ENCODE assay signal across 18 mouse cellular contexts in the genomic region with DNA sequence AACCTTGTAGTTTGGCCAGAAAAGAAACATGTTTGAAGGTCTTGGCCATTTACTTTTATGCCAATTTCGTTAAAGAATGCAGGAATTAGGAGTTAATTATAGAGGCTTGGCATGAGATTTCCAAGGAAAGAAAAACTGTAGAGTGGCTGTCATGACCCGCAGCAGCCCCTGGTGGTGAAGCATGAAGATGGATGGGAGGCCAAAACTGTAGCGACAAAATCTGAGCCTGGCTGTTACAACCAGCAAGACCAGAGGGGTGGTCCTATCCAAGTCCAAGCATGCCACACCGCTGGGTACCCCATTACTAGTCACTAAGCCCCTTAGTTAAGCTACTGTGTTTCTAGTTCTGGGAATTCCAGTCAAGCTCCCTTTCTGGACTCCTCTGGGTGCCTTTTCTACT. TPM values are rescaled to one million over a fixed set of nuclear protein-coding genes. Genes with fewer than 3 reads are reported as not detected.
DNase-seq lines count a peak whose midpoint lies in the region; ATAC-seq and TF ChIP-seq lines count a peak whose summit lies in the region.
"Had no signal": no experiment of that assay in that cellular context is flagged by ENCODE, and none has a peak within 500 bp of the region (broad histone marks: within the 10 kb centered on the region; RNA-seq: fewer than 3 reads in every experiment).

No protein-coding gene starts in this region.

- TF ChIP-seq RAD21 in MEL (IDR thresholded peaks at IDR 0.05; ENCODE audit: low read depth, low read length), result peak; percentile 19

- no peak for TF ChIP-seq POLR2A in MEL (IDR thresholded peaks at IDR 0.05; ENCODE audit: control insufficient read depth in 1 of 2, insufficient read depth in 1 of 2, low read depth in 1 of 2, low read length in 2 of 2, poor library complexity in 1 of 2)

- no peak overlapping the region for H3K27ac ChIP-seq in intestine, postnatal 0 days (ENCODE audit: low read depth, low read length)
- H3K27ac ChIP-seq in intestine, embryonic 15.5 days, result no peak overlapping the region
- no peak overlapping the region for H3K27ac ChIP-seq in lung, postnatal 0 days (ENCODE audit: low read length)
- H3K27ac ChIP-seq in MEL (ENCODE audit: control insufficient read depth, low read depth, low read length), result no peak overlapping the region
- no peak overlapping the region for H3K27ac ChIP-seq in stomach, postnatal 0 days (replicated peaks)
- H3K27ac ChIP-seq: embryonic facial prominence, embryonic 10.5 days; heart, embryonic 15.5 days; limb, embryonic 12.5 days; neural tube, embryonic 12.5 days had no signal

- peak; percentile 42 for TF ChIP-seq CTCF in intestine, postnatal 0 days (IDR thresholded peaks at IDR 0.05; ENCODE audit: low read depth)
- peak; percentile 41 for TF ChIP-seq CTCF in lung, postnatal 0 days (IDR thresholded peaks at IDR 0.05)
- TF ChIP-seq CTCF in MEL (IDR thresholded peaks at IDR 0.05 in 2 of 3, conservative IDR thresholded peaks at IDR 0.05 in 1 of 3; ENCODE audit: control insufficient read depth in 1 of 3, insufficient read depth in 1 of 3, low read depth in 2 of 3, low read length in 3 of 3, poor library complexity in 1 of 3, severe bottlenecking in 1 of 3), result peak; percentile 7 to 46 (median 42); a peak in 4 of 6 replicates
- peak; percentile 48 for TF ChIP-seq CTCF in stomach, postnatal 0 days (IDR thresholded peaks at IDR 0.05; ENCODE audit: low read depth)

- H3K9ac ChIP-seq in intestine, postnatal 0 days (ENCODE audit: low read depth, low read length), result no peak overlapping the region
- H3K9ac ChIP-seq in intestine, embryonic 15.5 days, result no peak overlapping the region
- H3K9ac ChIP-seq in lung, postnatal 0 days (replicated peaks; ENCODE audit: low read depth), result no peak overlapping the region
- H3K9ac ChIP-seq in MEL (ENCODE audit: control insufficient read depth, low read depth, low read length, poor library complexity, severe bottlenecking), result no peak overlapping the region
- no peak overlapping the region for H3K9ac ChIP-seq in stomach, postnatal 0 days (ENCODE audit: low read length)
- H3K9ac ChIP-seq: heart, embryonic 15.5 days; limb, embryonic 12.5 days; neural tube, embryonic 12.5 days had no signal

- no peaks in the 10 kb centered on the region for H3K9me3 ChIP-seq in intestine, postnatal 0 days (ENCODE audit: control insufficient read depth)
- no peaks in the 10 kb centered on the region for H3K9me3 ChIP-seq in intestine, embryonic 15.5 days
- H3K9me3 ChIP-seq in lung, postnatal 0 days (ENCODE audit: low read length), result no peaks in the 10 kb centered on the region
- no peaks in the 10 kb centered on the region for H3K9me3 ChIP-seq in MEL (replicated peaks; ENCODE audit: insufficient read depth, low read length)
- no peaks in the 10 kb centered on the region for H3K9me3 ChIP-seq in stomach, postnatal 0 days (ENCODE audit: control insufficient read depth, low read length)
- H3K9me3 ChIP-seq: embryonic facial prominence, embryonic 10.5 days; heart, embryonic 15.5 days; limb, embryonic 12.5 days; neural tube, embryonic 12.5 days had no signal

- H3K4me3 ChIP-seq in intestine, postnatal 0 days (ENCODE audit: low read depth, low read length), result no peak overlapping the region
- no peak overlapping the region for H3K4me3 ChIP-seq in intestine, embryonic 15.5 days (replicated peaks)
- H3K4me3 ChIP-seq in lung, postnatal 0 days (ENCODE audit: low read depth, low read length), result no peak overlapping the region
- H3K4me3 ChIP-seq in MEL (ENCODE audit: control insufficient read depth in 1 of 2, insufficient read depth in 1 of 2, low read depth in 2 of 2, low read length in 2 of 2), result no peak overlapping the region
- no peak overlapping the region for H3K4me3 ChIP-seq in stomach, postnatal 0 days (ENCODE audit: low read depth, low read length)
- H3K4me3 ChIP-seq: embryonic facial prominence, embryonic 10.5 days; heart, embryonic 15.5 days; limb, embryonic 12.5 days; neural tube, embryonic 12.5 days had no signal

- DNase-seq in lung, postnatal 0 days (ENCODE audit: low spot score), result no peak
- DNase-seq in lung, postnatal 36 days, result no peak
- DNase-seq in MEL (ENCODE audit: low read depth, low spot score), result no peak
- peak; percentile 18 for DNase-seq in stomach, postnatal 0 days (ENCODE audit: low spot score)
- DNase-seq: adrenal gland, postnatal 36 days; cerebellum, adult 18-20 months; cerebellum, postnatal 25 days; gastrocnemius, postnatal 10 days; heart, adult 18-20 months; lung, postnatal 4 days had no signal

- peaks cover 27% of the 10 kb centered on the region for H3K36me3 ChIP-seq in intestine, postnatal 0 days (ENCODE audit: control insufficient read depth, insufficient read depth)
- peaks cover 7% of the 10 kb centered on the region for H3K36me3 ChIP-seq in intestine, embryonic 15.5 days
- H3K36me3 ChIP-seq in lung, postnatal 0 days (ENCODE audit: insufficient read depth, low read length), result peaks cover 15% of the 10 kb centered on the region
- H3K36me3 ChIP-seq in MEL (ENCODE audit: control insufficient read depth in 1 of 2, insufficient read depth in 2 of 2, low read length in 2 of 2), result peaks cover 12 to 14% of the 10 kb centered on the region in 2 experiments
- H3K36me3 ChIP-seq in stomach, postnatal 0 days (ENCODE audit: control insufficient read depth, insufficient read depth, low read length), result peaks cover 9% of the 10 kb centered on the region; the same call in 1 of the 2 replicates

- no peaks in the 10 kb centered on the region for H3K4me1 ChIP-seq in intestine, postnatal 0 days (replicated peaks; ENCODE audit: control insufficient read depth, insufficient read depth, low read length)
- no peaks in the 10 kb centered on the region for H3K4me1 ChIP-seq in intestine, embryonic 15.5 days (replicated peaks)
- no peaks in the 10 kb centered on the region for H3K4me1 ChIP-seq in lung, postnatal 0 days (ENCODE audit: insufficient read depth, low read depth, low read length)
- H3K4me1 ChIP-seq in MEL (ENCODE audit: control insufficient read depth in 1 of 2, insufficient read depth in 2 of 2, low read length in 2 of 2), result peaks cover 7 to 9% of the 10 kb centered on the region in 2 experiments
- no peaks in the 10 kb centered on the region for H3K4me1 ChIP-seq in stomach, postnatal 0 days (replicated peaks; ENCODE audit: control insufficient read depth, insufficient read depth)
- H3K4me1 ChIP-seq: embryonic facial prominence, embryonic 10.5 days; heart, embryonic 15.5 days; limb, embryonic 12.5 days; neural tube, embryonic 12.5 days had no signal

- H3K4me2 ChIP-seq in intestine, postnatal 0 days (replicated peaks; ENCODE audit: low read depth), result no peak overlapping the region
- H3K4me2 ChIP-seq in intestine, embryonic 15.5 days (replicated peaks), result no peak overlapping the region
- H3K4me2 ChIP-seq in lung, postnatal 0 days (replicated peaks; ENCODE audit: low read depth, low read length), result no peak overlapping the region
- H3K4me2 ChIP-seq in stomach, postnatal 0 days (replicated peaks; ENCODE audit: low read depth), result no peak overlapping the region
- H3K4me2 ChIP-seq: heart, embryonic 15.5 days; limb, embryonic 12.5 days; midbrain, embryonic 11.5 days; neural tube, embryonic 12.5 days had no signal

- TF ChIP-seq EP300 in lung, postnatal 0 days (IDR thresholded peaks at IDR 0.05), result no peak
- no peak for TF ChIP-seq EP300 in MEL (IDR thresholded peaks at IDR 0.05; ENCODE audit: low read depth in 1 of 2, low read length in 2 of 2)
- TF ChIP-seq EP300 in stomach, postnatal 0 days (optimal IDR thresholded peaks at IDR 0.05), result no peak

- no peak for ATAC-seq in intestine, postnatal 0 days
- ATAC-seq in intestine, embryonic 15.5 days, result no peak
- ATAC-seq in lung, postnatal 0 days, result no peak
- no peak for ATAC-seq in stomach, postnatal 0 days (ENCODE audit: low FRiP score, low TSS enrichment)
- no peak for ATAC-seq in frontal cortex, adult (ENCODE audit: low TSS enrichment)

- no peaks in the 10 kb centered on the region for H3K79me2 ChIP-seq in MEL (ENCODE audit: control insufficient read depth, insufficient read depth, low read length, poor library complexity)

- H3K27me3 ChIP-seq in intestine, postnatal 0 days (replicated peaks; ENCODE audit: control insufficient read depth, insufficient read depth, low read length), result no peaks in the 10 kb centered on the region
- no peaks in the 10 kb centered on the region for H3K27me3 ChIP-seq in intestine, embryonic 15.5 days (replicated peaks)
- no peaks in the 10 kb centered on the region for H3K27me3 ChIP-seq in lung, postnatal 0 days (replicated peaks; ENCODE audit: insufficient read depth, low read length)
- H3K27me3 ChIP-seq in MEL (ENCODE audit: control insufficient read depth in 1 of 2, insufficient read depth in 2 of 2, low read length in 2 of 2), result no peaks in the 10 kb centered on the region
- no peaks in the 10 kb centered on the region for H3K27me3 ChIP-seq in stomach, postnatal 0 days (ENCODE audit: control insufficient read depth, insufficient read depth, low read length)
- H3K27me3 ChIP-seq: heart, embryonic 15.5 days; limb, embryonic 12.5 days; neural tube, embryonic 12.5 days had no signal

- 49% methylated on average over 4 of the region's 4 CpGs for WGBS in intestine, postnatal 0 days
- WGBS in intestine, embryonic 15.5 days, result 50% methylated on average over 4 of the region's 4 CpGs
- WGBS in lung, postnatal 0 days, result 37% methylated on average over 4 of the region's 4 CpGs
- 35% methylated on average over 4 of the region's 4 CpGs for WGBS in stomach, postnatal 0 days

TF ChIP-seq in MEL, 35 proteins besides CTCF, POLR2A, EP300 and RAD21:
- TF ChIP-seq MXI1 (IDR thresholded peaks at IDR 0.05; ENCODE audit: low read depth, low read length) (no peak), SMC3 (IDR thresholded peaks at IDR 0.05; ENCODE audit: low read depth, low read length) (peak; percentile 49), TAL1 (IDR thresholded peaks at IDR 0.05; ENCODE audit: low read length) (no peak), GABPA (IDR thresholded peaks at IDR 0.05; ENCODE audit: low read depth, low read length) (no peak), ETS1 (IDR thresholded peaks at IDR 0.05; ENCODE audit: low read depth, low read length) (no peak), TCF12 (IDR thresholded peaks at IDR 0.05; ENCODE audit: low read depth, low read length) (no peak), ZC3H11A (IDR thresholded peaks at IDR 0.05; ENCODE audit: low read depth, low read length) (0 out of 2 replicates have a peak, but pooled peaks have one; percentile 15), NELFE (IDR thresholded peaks at IDR 0.05; ENCODE audit: low read depth, low read length) (no peak), UBTF (IDR thresholded peaks at IDR 0.05; ENCODE audit: borderline replicate concordance, insufficient read depth, low read depth, low read length) (no peak)

RNA-seq across cellular contexts. Expression of a gene that starts 9.7 kb away (rescaled TPM):
- polyA plus RNA-seq in intestine, postnatal 0 days (2015; fragmentation: Nextera tagmentation; extraction: Ambion mirVana), result 88.7 and 93.5 TPM in 2 replicates
- polyA plus RNA-seq in intestine, embryonic 15.5 days (2015; fragmentation: Nextera tagmentation; extraction: Ambion mirVana), result 179 and 189 TPM in 2 replicates
- 89.8 and 95.0 TPM in 2 replicates for polyA plus RNA-seq in lung, postnatal 0 days (2015; fragmentation: Nextera tagmentation; extraction: Ambion mirVana)
- total RNA-seq in MEL (2012; rRNA removed), result 115 and 117 TPM in 2 replicates
- 100 to 1,000 TPM in 1 of 2 experiments, not detected in 1; 166 TPM for polyA plus RNA-seq in MEL (2012; ENCODE audit: insufficient read depth in 1 of 2, insufficient read length in 2 of 2, low read depth in 1 of 2, low replicate concordance in 2 of 2, missing spikeins in 1 of 2)
- polyA plus RNA-seq in stomach, postnatal 0 days (2015; fragmentation: Nextera tagmentation; extraction: Ambion mirVana), result 104 and 109 TPM in 2 replicates
